In the genomic region with DNA sequence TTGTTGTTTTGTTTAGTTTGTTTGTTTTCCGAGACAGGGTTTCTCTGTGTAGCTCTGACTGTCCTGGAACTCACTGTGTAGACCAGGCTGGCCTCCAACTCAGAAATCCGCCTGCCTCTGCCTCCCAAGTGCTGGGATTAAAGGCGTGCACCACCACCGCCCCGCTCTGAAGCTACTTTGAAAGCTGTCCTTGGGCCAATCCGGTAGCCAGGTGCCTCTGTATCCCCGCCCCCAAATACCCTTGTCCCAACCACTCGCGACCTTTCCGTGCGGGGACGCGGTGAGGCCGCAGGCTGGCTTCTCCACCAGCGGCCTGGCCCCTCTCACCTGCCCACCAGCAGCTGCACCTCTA, we compare ENCODE assay signal across 8 mouse cellular contexts. TPM values are rescaled to one million over a fixed set of nuclear protein-coding genes. Genes with fewer than 3 reads are reported as not detected.
DNase-seq lines count a peak whose midpoint lies in the region; ATAC-seq and TF ChIP-seq lines count a peak whose summit lies in the region.
"Not testable (repeated sequence)": the region's sequence is repeated elsewhere in the genome, so short reads cannot be mapped to it uniquely, and the experiment has no call there.

No protein-coding gene starts in this region.

- not testable (repeated sequence) for H3K27me3 ChIP-seq in heart, embryonic 13.5 days (replicated peaks); intestine, embryonic 15.5 days (replicated peaks); limb, embryonic 15.5 days; megakaryocyte, embryonic 14.5 days (replicated peaks); neural tube, embryonic 14.5 days (ENCODE audit: control insufficient read depth, insufficient read depth, low read length)

- not testable (repeated sequence) for TF ChIP-seq POLR2A in bone marrow macrophage, adult 2 months (IDR thresholded peaks at IDR 0.05; ENCODE audit: borderline replicate concordance, low read depth, low read length)

- H3K9ac ChIP-seq in heart, embryonic 13.5 days: peak overlapping the region; percentile 90
- peak overlapping the region; percentile 74 for H3K9ac ChIP-seq in intestine, embryonic 15.5 days
- H3K9ac ChIP-seq in limb, embryonic 15.5 days: peak overlapping the region; percentile 63
- peak overlapping the region; percentile 60 for H3K9ac ChIP-seq in neural tube, embryonic 14.5 days (replicated peaks; ENCODE audit: low read depth, low read length)

- not testable (repeated sequence) for H3K9me3 ChIP-seq in heart, embryonic 13.5 days; intestine, embryonic 15.5 days; limb, embryonic 15.5 days; megakaryocyte, embryonic 14.5 days; neural tube, embryonic 14.5 days (ENCODE audit: control insufficient read depth, low read length)

- H3K4me2 ChIP-seq in heart, embryonic 13.5 days: peak overlapping the region; percentile 68
- peak overlapping the region; percentile 46 for H3K4me2 ChIP-seq in intestine, embryonic 15.5 days (replicated peaks)
- H3K4me2 ChIP-seq in limb, embryonic 15.5 days: peak overlapping the region; percentile 50
- peak overlapping the region; percentile 41 for H3K4me2 ChIP-seq in neural tube, embryonic 14.5 days (ENCODE audit: low read depth, low read length)

- peak; percentile 68 for ATAC-seq in erythroid progenitor cell, adult 5-6 weeks (replicated peaks; ENCODE audit: low FRiP score, poor library complexity, severe bottlenecking)
- peak; percentile 65 for ATAC-seq in heart, embryonic 13.5 days (ENCODE audit: extremely low read depth, insufficient number of reproducible peaks, low FRiP score, low TSS enrichment)
- ATAC-seq in intestine, embryonic 15.5 days: peak; percentile 72
- ATAC-seq in limb, embryonic 15.5 days (ENCODE audit: insufficient number of reproducible peaks, low FRiP score, low TSS enrichment, low read depth): peak; percentile 25
- ATAC-seq in neural tube, embryonic 14.5 days (ENCODE audit: low read depth): peak; percentile 74

- peak; percentile 83 for DNase-seq in 3T3-L1 (ENCODE audit: low read depth, low spot score)

- H3K36me3 ChIP-seq in heart, embryonic 13.5 days; intestine, embryonic 15.5 days; limb, embryonic 15.5 days; megakaryocyte, embryonic 14.5 days (replicated peaks; ENCODE audit: low read length); neural tube, embryonic 14.5 days (ENCODE audit: control insufficient read depth, insufficient read depth, low read length): not testable (repeated sequence)

- peak overlapping the region; percentile 93 for H3K4me3 ChIP-seq in bone marrow macrophage, adult 2 months (ENCODE audit: insufficient read depth, low read length)
- H3K4me3 ChIP-seq in heart, embryonic 13.5 days: peak overlapping the region; percentile 88
- H3K4me3 ChIP-seq in intestine, embryonic 15.5 days (replicated peaks): peak overlapping the region; percentile 79
- H3K4me3 ChIP-seq in limb, embryonic 15.5 days: peak overlapping the region; percentile 67
- H3K4me3 ChIP-seq in megakaryocyte, embryonic 14.5 days (replicated peaks): peak overlapping the region; percentile 98
- peak overlapping the region; percentile 53 for H3K4me3 ChIP-seq in neural tube, embryonic 14.5 days (ENCODE audit: low read depth, low read length)

- peak overlapping the region; percentile 93 for H3K27ac ChIP-seq in bone marrow macrophage, adult 2 months (ENCODE audit: insufficient read depth, low read depth, low read length)
- peak overlapping the region; percentile 96 for H3K27ac ChIP-seq in heart, embryonic 13.5 days (replicated peaks)
- H3K27ac ChIP-seq in intestine, embryonic 15.5 days: peak overlapping the region; percentile 88
- peak overlapping the region; percentile 91 for H3K27ac ChIP-seq in limb, embryonic 15.5 days
- H3K27ac ChIP-seq in neural tube, embryonic 14.5 days (ENCODE audit: low read depth, low read length): peak overlapping the region; percentile 97

- 6% methylated on average over 15 of the region's 15 CpGs for WGBS in heart, embryonic 13.5 days
- 5% methylated on average over 15 of the region's 15 CpGs for WGBS in intestine, embryonic 15.5 days
- 4% methylated on average over 15 of the region's 15 CpGs for WGBS in limb, embryonic 15.5 days
- WGBS in neural tube, embryonic 14.5 days: 7% methylated on average over 15 of the region's 15 CpGs

- peaks cover 12% of the 10 kb centered on the region; the same call in 1 of the 2 replicates for H3K4me1 ChIP-seq in bone marrow macrophage, adult 2 months (ENCODE audit: control insufficient read depth, insufficient read depth, low read length)
- peaks cover 30% of the 10 kb centered on the region for H3K4me1 ChIP-seq in heart, embryonic 13.5 days
- H3K4me1 ChIP-seq in intestine, embryonic 15.5 days (replicated peaks); limb, embryonic 15.5 days; neural tube, embryonic 14.5 days (ENCODE audit: control insufficient read depth, insufficient read depth, low read length): not testable (repeated sequence)
- H3K4me1 ChIP-seq in megakaryocyte, embryonic 14.5 days: peaks cover 35% of the 10 kb centered on the region

- TF ChIP-seq CTCF in bone marrow macrophage, adult 2 months (IDR thresholded peaks at IDR 0.05; ENCODE audit: low read depth, low read length): not testable (repeated sequence)

RNA-seq across cellular contexts. Expression of a gene that starts 0.3 kb away (rescaled TPM):
- polyA plus RNA-seq in bone marrow macrophage, adult 2 months (2012; ENCODE audit: insufficient read depth, insufficient read length, missing spikeins): 4.7 and 4.9 TPM in 2 replicates
- total RNA-seq in erythroid progenitor cell, adult 5-6 weeks (2015; ENCODE audit: low replicate concordance): 11.9 and 15.5 TPM in 2 replicates
- total RNA-seq in erythroid progenitor cell, adult 5-6 weeks (2017; ENCODE audit: low replicate concordance): 7.9 and 13.2 TPM in 2 replicates
- 4.2 and 4.5 TPM in 2 replicates for polyA plus RNA-seq in heart, embryonic 13.5 days (2015; fragmentation: Nextera tagmentation; extraction: Ambion mirVana)
- polyA plus RNA-seq in intestine, embryonic 15.5 days (2015; fragmentation: Nextera tagmentation; extraction: Ambion mirVana): 5.3 and 6.7 TPM in 2 replicates
- polyA plus RNA-seq in limb, embryonic 15.5 days (2015; fragmentation: Nextera tagmentation; extraction: Ambion mirVana): 5.5 and 6.5 TPM in 2 replicates
- 0.11 TPM in 1 of 2 replicates, not detected in the other for polyA plus RNA-seq in megakaryocyte, embryonic 14.5 days (2012; ENCODE audit: insufficient read depth, low replicate concordance)
- polyA plus RNA-seq in neural tube, embryonic 14.5 days (2014; fragmentation: Nextera tagmentation; extraction: Ambion mirVana): 12.3 and 13.2 TPM in 2 replicates

RNA-seq across cellular contexts. Expression of a gene that starts 0.5 kb away (rescaled TPM):
- 8.0 and 19.6 TPM in 2 replicates for polyA plus RNA-seq in bone marrow macrophage, adult 2 months (2012; ENCODE audit: insufficient read depth, insufficient read length, missing spikeins)
- total RNA-seq in erythroid progenitor cell, adult 5-6 weeks (2015; ENCODE audit: low replicate concordance): not detected in 2 replicates
- total RNA-seq in erythroid progenitor cell, adult 5-6 weeks (2017; ENCODE audit: low replicate concordance): not detected in 2 replicates
- 34.1 and 43.3 TPM in 2 replicates for polyA plus RNA-seq in heart, embryonic 13.5 days (2015; fragmentation: Nextera tagmentation; extraction: Ambion mirVana)
- 42.5 and 45.6 TPM in 2 replicates for polyA plus RNA-seq in intestine, embryonic 15.5 days (2015; fragmentation: Nextera tagmentation; extraction: Ambion mirVana)
- polyA plus RNA-seq in limb, embryonic 15.5 days (2015; fragmentation: Nextera tagmentation; extraction: Ambion mirVana): 27.3 and 33.6 TPM in 2 replicates
- 1.8 TPM in 1 of 2 replicates, not detected in the other for polyA plus RNA-seq in megakaryocyte, embryonic 14.5 days (2012; ENCODE audit: insufficient read depth, low replicate concordance)
- 22.0 and 25.6 TPM in 2 replicates for polyA plus RNA-seq in neural tube, embryonic 14.5 days (2014; fragmentation: Nextera tagmentation; extraction: Ambion mirVana)

RNA-seq across cellular contexts. Expression of a gene that starts 0.5 kb away (rescaled TPM):
- polyA plus RNA-seq in bone marrow macrophage, adult 2 months (2012; ENCODE audit: insufficient read depth, insufficient read length, missing spikeins): 16.2 and 26.4 TPM in 2 replicates
- total RNA-seq in erythroid progenitor cell, adult 5-6 weeks (2015; ENCODE audit: low replicate concordance): 12.2 and 15.1 TPM in 2 replicates
- total RNA-seq in erythroid progenitor cell, adult 5-6 weeks (2017; ENCODE audit: low replicate concordance): 3.9 and 4.6 TPM in 2 replicates
- 17.9 and 19.5 TPM in 2 replicates for polyA plus RNA-seq in heart, embryonic 13.5 days (2015; fragmentation: Nextera tagmentation; extraction: Ambion mirVana)
- polyA plus RNA-seq in intestine, embryonic 15.5 days (2015; fragmentation: Nextera tagmentation; extraction: Ambion mirVana): 15.7 and 18.5 TPM in 2 replicates
- 12.5 and 13.9 TPM in 2 replicates for polyA plus RNA-seq in limb, embryonic 15.5 days (2015; fragmentation: Nextera tagmentation; extraction: Ambion mirVana)
- not detected in 2 replicates for polyA plus RNA-seq in megakaryocyte, embryonic 14.5 days (2012; ENCODE audit: insufficient read depth, low replicate concordance)
- polyA plus RNA-seq in neural tube, embryonic 14.5 days (2014; fragmentation: Nextera tagmentation; extraction: Ambion mirVana): 14.0 and 17.4 TPM in 2 replicates

RNA-seq across cellular contexts. Expression of a gene that starts 5.2 kb away (rescaled TPM):
- polyA plus RNA-seq in bone marrow macrophage, adult 2 months (2012; ENCODE audit: insufficient read depth, insufficient read length, missing spikeins): 3.8 TPM in 1 of 2 replicates, not detected in the other
- not detected in 2 replicates for total RNA-seq in erythroid progenitor cell, adult 5-6 weeks (2015; ENCODE audit: low replicate concordance)
- 11.9 TPM in 1 of 2 replicates, not detected in the other for total RNA-seq in erythroid progenitor cell, adult 5-6 weeks (2017; ENCODE audit: low replicate concordance)
- polyA plus RNA-seq in heart, embryonic 13.5 days (2015; fragmentation: Nextera tagmentation; extraction: Ambion mirVana): 39.5 and 56.2 TPM in 2 replicates
- polyA plus RNA-seq in intestine, embryonic 15.5 days (2015; fragmentation: Nextera tagmentation; extraction: Ambion mirVana): 49.3 and 58.5 TPM in 2 replicates
- polyA plus RNA-seq in limb, embryonic 15.5 days (2015; fragmentation: Nextera tagmentation; extraction: Ambion mirVana): 21.6 and 42.9 TPM in 2 replicates
- 4.8 TPM in 1 of 2 replicates, not detected in the other for polyA plus RNA-seq in megakaryocyte, embryonic 14.5 days (2012; ENCODE audit: insufficient read depth, low replicate concordance)
- polyA plus RNA-seq in neural tube, embryonic 14.5 days (2014; fragmentation: Nextera tagmentation; extraction: Ambion mirVana): 18.1 and 25.1 TPM in 2 replicates

Comparison
In these comparisons a context has a peak if more than half of its experiments do, and no peak if none do; other contexts are left out.
1. Peak in every context shown above with its lines: DNase-seq, ATAC-seq, H3K4me3 ChIP-seq and H3K27ac ChIP-seq.
2. RNA of a gene that starts 0.5 kb away (polyA plus RNA-seq): 16.2 to 26.4 TPM in bone marrow macrophage, adult 2 months, 17.9 to 19.5 TPM in heart, embryonic 13.5 days, 15.7 to 18.5 TPM in intestine, embryonic 15.5 days, 14.0 to 17.4 TPM in neural tube, embryonic 14.5 days and 12.5 to 13.9 TPM in limb, embryonic 15.5 days; not detected in megakaryocyte, embryonic 14.5 days; every median in the first group is over 10 times any median in the second.